Mouse (Mus musculus): Measurements from ENCODE around the gene Vhl. TPM values are rescaled to one million over a fixed set of nuclear protein-coding genes. Genes with fewer than 3 reads are reported as not detected.

The Vhl gene
- total RNA-seq (2014; rRNA removed) (83.1 and 86.1 TPM in 2 replicates), polyA plus RNA-seq (2015; fragmentation: Nextera tagmentation; extraction: Ambion mirVana) (64.9 and 70.4 TPM in 2 replicates)

GRCm38 (mm10) chr6:113623941-113624751 is at the start of gene Vhl:
TSS of gene Vhl (plus strand) at chr6:113623959.
- peak; percentile 87 for ATAC-seq (ENCODE audit: low FRiP score)
- WGBS, result under 1% methylated on average over 66 of the region's 76 CpGs
- TF ChIP-seq CTCF (IDR thresholded peaks at IDR 0.05), result peak; percentile 33

GRCm38 (mm10) chr6:113576044-113576443 is 47.7 kb upstream of the Vhl start:
- no peak overlapping the region for H3K9ac ChIP-seq (replicated peaks; ENCODE audit: low read length, poor library complexity, severe bottlenecking)
- DNase-seq (ENCODE audit: low spot score), result no peak

More at GRCm38 (mm10) chr6:113623941-113624751, at the start of gene Vhl:
- Histone ChIP-seq H3K27me3 (ENCODE audit: insufficient read depth, low read length) (no peaks in the 10 kb centered on the region), H3K9me3 (ENCODE audit: low read length) (no peaks in the 10 kb centered on the region), H3K4me2 (ENCODE audit: low read depth, low read length, poor library complexity, severe bottlenecking) (peak within 1 kb of the TSS; percentile 75), H3K9ac (replicated peaks; ENCODE audit: low read length, poor library complexity, severe bottlenecking) (peak within 1 kb of the TSS; percentile 86), H3K4me3 (ENCODE audit: low read depth, low read length) (peak within 1 kb of the TSS; percentile 69), H3K36me3 (ENCODE audit: insufficient read depth, low read length) (peaks cover 3% of the 10 kb centered on the region; the same call in 1 of the 2 replicates), H3K4me1 (ENCODE audit: insufficient read depth, low read length) (peaks cover 5% of the 10 kb centered on the region; the same call in 1 of the 2 replicates), H3K27ac (ENCODE audit: low read depth, low read length) (peak within 1 kb of the TSS; percentile 86)
- DNase-seq (ENCODE audit: low spot score), result peak; percentile 85

DNA sequence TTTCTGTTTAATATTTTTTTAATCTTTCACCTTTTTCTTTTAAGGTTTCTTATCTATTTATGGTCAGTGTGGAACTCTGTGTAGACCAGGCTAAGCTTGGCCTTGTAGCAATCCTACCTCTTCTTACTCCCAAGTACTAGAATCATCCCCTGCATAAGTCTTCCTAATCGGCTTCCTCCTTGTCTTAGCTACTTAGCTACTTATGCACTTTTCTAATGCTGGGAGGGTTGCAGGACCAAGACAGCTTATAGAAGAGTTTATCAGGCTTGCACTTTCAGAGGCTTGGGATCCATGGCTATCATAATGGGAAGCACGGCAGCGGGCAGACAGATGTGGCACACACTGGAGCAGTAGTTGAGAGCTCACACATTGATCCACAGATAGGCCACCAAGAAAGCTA is 44.5 kb upstream of the Vhl start:
- WGBS, result 95% methylated on average over 3 of the region's 3 CpGs
- no peak for ATAC-seq (ENCODE audit: low FRiP score)
- TF ChIP-seq CTCF (IDR thresholded peaks at IDR 0.05), result no peak
- Histone ChIP-seq H3K36me3 (ENCODE audit: insufficient read depth, low read length) (no peaks in the 10 kb centered on the region), H3K9me3 (ENCODE audit: low read length) (no peaks in the 10 kb centered on the region), H3K4me1 (ENCODE audit: insufficient read depth, low read length) (no peaks in the 10 kb centered on the region), H3K9ac (replicated peaks; ENCODE audit: low read length, poor library complexity, severe bottlenecking) (no peak overlapping the region), H3K4me3 (ENCODE audit: low read depth, low read length) (no peak overlapping the region), H3K27me3 (ENCODE audit: insufficient read depth, low read length) (no peaks in the 10 kb centered on the region), H3K4me2 (ENCODE audit: low read depth, low read length, poor library complexity, severe bottlenecking) (no peak overlapping the region), H3K27ac (ENCODE audit: low read depth, low read length) (no peak overlapping the region)
- no peak for DNase-seq (ENCODE audit: low spot score)

More at GRCm38 (mm10) chr6:113576044-113576443, 47.7 kb upstream of the Vhl start:
- H3K4me1 ChIP-seq (ENCODE audit: insufficient read depth, low read length), result no peaks in the 10 kb centered on the region
- 93% methylated on average over 6 of the region's 6 CpGs for WGBS
- no peaks in the 10 kb centered on the region for H3K27me3 ChIP-seq (ENCODE audit: insufficient read depth, low read length)
- H3K36me3 ChIP-seq (ENCODE audit: insufficient read depth, low read length), result no peaks in the 10 kb centered on the region
- no peak overlapping the region for H3K4me3 ChIP-seq (ENCODE audit: low read depth, low read length)
- ATAC-seq (ENCODE audit: low FRiP score), result no peak
- no peak overlapping the region for H3K27ac ChIP-seq (ENCODE audit: low read depth, low read length)
- no peak overlapping the region for H3K4me2 ChIP-seq (ENCODE audit: low read depth, low read length, poor library complexity, severe bottlenecking)
- TF ChIP-seq CTCF (IDR thresholded peaks at IDR 0.05), result no peak
- no peaks in the 10 kb centered on the region for H3K9me3 ChIP-seq (ENCODE audit: low read length)

- no peak overlapping the region for H3K27ac ChIP-seq (ENCODE audit: low read depth, low read length)
- no peak overlapping the region for H3K9ac ChIP-seq (replicated peaks; ENCODE audit: low read length, poor library complexity, severe bottlenecking)
- no peak for DNase-seq (ENCODE audit: low spot score)
- no peaks in the 10 kb centered on the region for H3K4me1 ChIP-seq (ENCODE audit: insufficient read depth, low read length)
- no peaks in the 10 kb centered on the region for H3K36me3 ChIP-seq (ENCODE audit: insufficient read depth, low read length)
- ATAC-seq (ENCODE audit: low FRiP score), result no peak
- no peak for TF ChIP-seq CTCF (IDR thresholded peaks at IDR 0.05)
- H3K9me3 ChIP-seq (ENCODE audit: low read length), result no peaks in the 10 kb centered on the region
- 97% methylated on average over 4 of the region's 4 CpGs for WGBS
- no peak overlapping the region for H3K4me2 ChIP-seq (ENCODE audit: low read depth, low read length, poor library complexity, severe bottlenecking)
- no peak overlapping the region for H3K4me3 ChIP-seq (ENCODE audit: low read depth, low read length)
- no peaks in the 10 kb centered on the region for H3K27me3 ChIP-seq (ENCODE audit: insufficient read depth, low read length)
These were observed 40.7 kb upstream of the Vhl start for GRCm38 (mm10) chr6:113583023-113583422.

GRCm38 (mm10) chr6:113585065-113585464 is 38.7 kb upstream of the Vhl start:
- Histone ChIP-seq H3K4me1 (ENCODE audit: insufficient read depth, low read length) (no peaks in the 10 kb centered on the region), H3K9me3 (ENCODE audit: low read length) (no peaks in the 10 kb centered on the region), H3K4me3 (ENCODE audit: low read depth, low read length) (no peak overlapping the region), H3K36me3 (ENCODE audit: insufficient read depth, low read length) (no peaks in the 10 kb centered on the region), H3K4me2 (ENCODE audit: low read depth, low read length, poor library complexity, severe bottlenecking) (no peak overlapping the region), H3K27ac (ENCODE audit: low read depth, low read length) (no peak overlapping the region), H3K27me3 (ENCODE audit: insufficient read depth, low read length) (no peaks in the 10 kb centered on the region), H3K9ac (replicated peaks; ENCODE audit: low read length, poor library complexity, severe bottlenecking) (no peak overlapping the region)
- no peak for TF ChIP-seq CTCF (IDR thresholded peaks at IDR 0.05)
- 91% methylated on average over 5 of the region's 5 CpGs for WGBS
- ATAC-seq (ENCODE audit: low FRiP score) (no peak), DNase-seq (ENCODE audit: low spot score) (no peak)

GRCm38 (mm10) chr6:113586466-113587183 is 37.1 kb upstream of the Vhl start:
- ATAC-seq (ENCODE audit: low FRiP score) (no peak), DNase-seq (ENCODE audit: low spot score) (peak; percentile 25)
- TF ChIP-seq CTCF (IDR thresholded peaks at IDR 0.05), result no peak; the same call in 1 of the 2 replicates
- Histone ChIP-seq H3K4me3 (ENCODE audit: low read depth, low read length) (no peak overlapping the region), H3K27me3 (ENCODE audit: insufficient read depth, low read length) (no peaks in the 10 kb centered on the region), H3K9me3 (ENCODE audit: low read length) (no peaks in the 10 kb centered on the region), H3K9ac (replicated peaks; ENCODE audit: low read length, poor library complexity, severe bottlenecking) (no peak overlapping the region), H3K4me2 (ENCODE audit: low read depth, low read length, poor library complexity, severe bottlenecking) (no peak overlapping the region), H3K4me1 (ENCODE audit: insufficient read depth, low read length) (no peaks in the 10 kb centered on the region), H3K27ac (ENCODE audit: low read depth, low read length) (no peak overlapping the region), H3K36me3 (ENCODE audit: insufficient read depth, low read length) (no peaks in the 10 kb centered on the region)
- WGBS, result 72% methylated on average over 5 of the region's 5 CpGs

Data from midbrain, postnatal 0 days (tissue).